Mouse (Mus musculus): ENCODE measurements around the gene Cx3cr1.

The Cx3cr1 gene

GRCm38 (mm10) chr9:120082691-120083090 lies 13.0 kb upstream of the Cx3cr1 start:
- no peak for DNase-seq (ENCODE audit: low read depth, low spot score)

GRCm38 (mm10) chr9:120081967-120082366 lies 12.3 kb upstream of the Cx3cr1 start:
- DNase-seq (ENCODE audit: low read depth, low spot score), result no peak

GRCm38 (mm10) chr9:120081247-120081646 lies 11.6 kb upstream of the Cx3cr1 start:
- peak; percentile 79 for DNase-seq (ENCODE audit: low read depth, low spot score)

- DNase-seq (ENCODE audit: low read depth, low spot score), result peak; percentile 49
Observed at GRCm38 (mm10) chr9:120080546-120081108, 10.9 kb upstream of the Cx3cr1 start.

- no peak for DNase-seq (ENCODE audit: low read depth, low spot score)
Observed at GRCm38 (mm10) chr9:120079901-120080300, 10.2 kb upstream of the Cx3cr1 start.

GRCm38 (mm10) chr9:120078241-120078640 lies 8.6 kb upstream of the Cx3cr1 start:
- DNase-seq (ENCODE audit: low read depth, low spot score), result no peak

GRCm38 (mm10) chr9:120074516-120074915 lies 4.8 kb upstream of the Cx3cr1 start:
- DNase-seq (ENCODE audit: low read depth, low spot score), result no peak

- peak; percentile 57 for DNase-seq (ENCODE audit: low read depth, low spot score)
Observed at GRCm38 (mm10) chr9:120073169-120073568, 3.5 kb upstream of the Cx3cr1 start.

- no peak for DNase-seq (ENCODE audit: low read depth, low spot score)
Observed at GRCm38 (mm10) chr9:120071251-120071650, 1.6 kb upstream of the Cx3cr1 start.

GRCm38 (mm10) chr9:120068047-120068446 lies 1.6 kb downstream of the Cx3cr1 start:
- DNase-seq (ENCODE audit: low read depth, low spot score), result no peak

- no peak for DNase-seq (ENCODE audit: low read depth, low spot score)
Observed at GRCm38 (mm10) chr9:120067609-120068008, 2.1 kb downstream of the Cx3cr1 start.

GRCm38 (mm10) chr9:120064317-120064716 lies 5.4 kb downstream of the Cx3cr1 start:
- DNase-seq (ENCODE audit: low read depth, low spot score), result no peak

- no peak for DNase-seq (ENCODE audit: low read depth, low spot score)
Observed at GRCm38 (mm10) chr9:120058730-120059129, 10.9 kb downstream of the Cx3cr1 start.

GRCm38 (mm10) chr9:120056201-120056600 lies 13.5 kb downstream of the Cx3cr1 start:
- no peak for DNase-seq (ENCODE audit: low read depth, low spot score)

GRCm38 (mm10) chr9:120054545-120055277 lies 15.0 kb downstream of the Cx3cr1 start:
- no peak for DNase-seq (ENCODE audit: low read depth, low spot score)

- no peak for DNase-seq (ENCODE audit: low read depth, low spot score)
Observed at GRCm38 (mm10) chr9:120049407-120049806, 20.3 kb downstream of the Cx3cr1 start.

GRCm38 (mm10) chr9:120048495-120048894 lies 21.2 kb downstream of the Cx3cr1 start:
- DNase-seq (ENCODE audit: low read depth, low spot score), result no peak

- no peak for DNase-seq (ENCODE audit: low read depth, low spot score)
Observed at GRCm38 (mm10) chr9:120043115-120043514, 26.6 kb downstream of the Cx3cr1 start.

GRCm38 (mm10) chr9:120037414-120037813 lies 32.3 kb downstream of the Cx3cr1 start:
- no peak for DNase-seq (ENCODE audit: low read depth, low spot score)

GRCm38 (mm10) chr9:120034375-120034774 lies 35.3 kb downstream of the Cx3cr1 start:
- DNase-seq (ENCODE audit: low read depth, low spot score), result no peak

GRCm38 (mm10) chr9:120032710-120033109 lies 37.0 kb downstream of the Cx3cr1 start:
- no peak for DNase-seq (ENCODE audit: low read depth, low spot score)

GRCm38 (mm10) chr9:120030421-120030820 lies 39.3 kb downstream of the Cx3cr1 start:
- DNase-seq (ENCODE audit: low read depth, low spot score), result no peak

- no peak for DNase-seq (ENCODE audit: low read depth, low spot score)
Observed at GRCm38 (mm10) chr9:120029880-120030279, 39.8 kb downstream of the Cx3cr1 start.
